Mouse (Mus musculus): Measurements from ENCODE around the gene Adgrl2. TPM values are rescaled to one million over a fixed set of nuclear protein-coding genes. Genes with fewer than 3 reads are reported as not detected.

The Adgrl2 gene
- total RNA-seq, 2 experiments from 2014 or later, result 73.0 to 77.0 TPM

DNA sequence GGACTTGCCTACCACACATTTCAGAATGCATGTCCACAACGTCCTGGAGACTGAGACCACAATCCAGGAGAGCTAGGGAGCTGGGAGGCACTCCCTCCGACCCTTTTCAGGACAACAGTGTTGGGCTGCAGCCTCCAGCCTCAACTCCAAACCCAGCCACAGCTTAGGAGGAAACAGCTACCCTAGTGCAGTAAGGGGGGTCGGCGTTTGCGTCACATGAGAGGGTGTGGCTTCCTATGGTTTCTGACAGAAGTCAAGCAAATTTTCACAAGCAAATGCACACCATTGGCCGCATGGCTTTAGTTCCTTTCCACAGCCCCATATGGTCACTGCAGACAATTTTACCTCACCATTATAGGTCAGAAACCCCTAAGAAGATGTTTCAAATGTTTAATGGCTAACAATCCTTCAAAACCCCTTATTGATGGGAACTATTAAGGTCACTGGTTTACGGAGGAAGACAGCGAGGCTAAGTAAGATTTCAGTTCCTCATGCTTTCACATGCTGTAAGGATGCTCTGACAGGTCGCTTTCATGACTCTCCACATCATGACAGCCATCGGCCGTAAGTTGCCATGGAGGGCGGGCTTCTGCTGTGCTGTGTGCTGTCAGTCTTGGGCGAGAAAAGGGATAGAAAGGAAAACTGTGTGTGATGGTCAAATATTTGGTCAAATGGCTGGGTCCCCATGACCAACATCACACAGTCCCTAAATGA is 94.8 kb downstream of the Adgrl2 start:
- intact Hi-C loops (cut with DNase I), result loop anchor here (5.0 to 10.0 kb wide), 2 partner anchors 92 to 329 kb away; no protein-coding TSS in a partner anchor
- DNase-seq, result no peak

DNA sequence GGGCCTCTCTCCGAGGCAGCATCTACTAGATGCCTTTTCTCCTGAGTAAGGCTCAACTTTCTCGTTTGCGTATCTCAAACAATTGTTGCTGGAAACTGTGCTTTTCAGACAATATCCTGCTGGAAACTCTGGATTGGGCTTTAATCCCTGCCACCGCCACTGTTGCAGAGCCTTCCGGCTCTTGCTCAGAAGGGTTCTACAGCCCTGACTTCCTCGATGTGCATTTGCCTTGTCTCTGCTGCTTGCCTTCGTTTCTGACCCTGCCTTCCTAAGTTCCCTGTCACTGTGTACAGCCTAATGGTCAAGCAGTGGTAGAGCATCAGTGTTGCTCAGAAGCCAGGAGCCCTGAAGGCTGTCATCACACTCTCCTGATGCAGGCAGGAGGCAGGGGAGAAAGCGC is 95.5 kb downstream of the Adgrl2 start:
- intact Hi-C loops (cut with DNase I), result loop anchor here (5.0 to 10.0 kb wide), 2 partner anchors 92 to 330 kb away; no protein-coding TSS in a partner anchor
- DNase-seq, result no peak

DNA sequence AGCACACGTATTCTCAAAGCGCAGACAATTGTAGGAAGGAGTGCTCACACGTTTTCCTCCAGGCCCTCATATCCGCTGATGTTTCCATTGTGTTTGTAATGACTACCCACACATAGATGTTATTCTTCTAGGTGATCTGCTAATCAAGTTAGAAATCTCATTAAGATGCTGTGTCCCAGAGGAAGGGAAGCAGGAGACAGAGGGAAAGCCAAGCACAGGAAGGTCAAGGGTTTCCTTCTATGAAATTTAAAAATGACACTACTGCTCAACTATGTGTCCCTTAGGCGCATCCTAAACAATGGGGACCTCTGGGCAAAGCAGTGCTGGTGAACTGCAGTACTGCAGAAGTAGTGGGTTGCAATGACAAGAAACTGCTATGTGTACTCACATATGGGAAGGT is 102.5 kb downstream of the Adgrl2 start:
- intact Hi-C loops (cut with DNase I), result no loop called here
- no peak for DNase-seq

DNA sequence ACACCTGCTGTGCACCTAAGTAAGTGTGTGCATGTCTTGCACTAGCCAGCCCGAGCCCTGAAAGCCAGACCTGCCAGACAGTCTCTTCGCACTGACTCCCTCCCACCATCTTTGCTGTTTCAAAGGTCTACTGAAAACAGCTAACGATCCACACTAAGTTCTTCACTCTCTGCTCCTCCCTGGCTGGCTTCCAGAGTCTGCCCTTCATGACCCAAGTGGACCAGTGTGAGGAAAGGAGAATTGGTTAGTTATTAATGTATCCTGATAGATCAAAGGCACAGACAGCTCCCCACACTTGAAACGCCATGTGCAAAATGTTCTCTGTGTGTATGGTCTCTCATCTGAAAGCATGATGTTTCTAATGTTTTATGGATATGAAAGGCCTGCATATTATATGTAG is 103.4 kb downstream of the Adgrl2 start:
- no peak for DNase-seq
- intact Hi-C loops (cut with DNase I), result no loop called here

DNA sequence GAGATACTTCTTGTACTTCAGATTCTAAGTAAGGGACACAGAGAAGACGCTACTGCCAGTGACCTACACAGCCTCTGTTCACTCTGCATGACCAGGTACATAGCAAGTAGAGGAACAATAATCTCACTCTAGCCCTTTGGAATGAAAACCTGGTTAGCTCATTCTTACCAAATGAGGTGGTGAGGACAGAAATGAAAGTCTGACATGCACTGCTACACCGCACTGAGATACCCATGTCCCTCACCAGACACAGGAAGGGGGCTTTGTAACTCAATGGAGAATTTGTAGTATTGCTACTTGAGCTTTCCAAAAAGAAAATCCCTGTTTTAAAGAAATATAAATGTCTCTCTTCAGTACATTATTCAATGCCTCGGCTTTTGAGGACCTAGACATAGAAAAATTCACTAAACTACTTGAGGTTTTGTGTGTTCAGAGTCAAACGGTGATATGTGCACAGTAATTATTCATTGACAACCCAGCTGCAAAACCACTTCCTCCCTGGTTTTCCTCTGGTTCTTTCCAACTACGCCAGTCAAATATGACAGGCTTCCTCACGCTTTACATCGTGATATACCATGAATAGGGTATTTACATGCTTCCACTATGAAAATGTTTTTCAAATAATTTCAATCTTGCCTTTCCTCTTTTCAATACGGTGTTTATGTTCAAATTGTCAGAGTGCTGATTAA is 104.2 kb downstream of the Adgrl2 start:
- intact Hi-C loops (cut with DNase I), result no loop called here

DNA sequence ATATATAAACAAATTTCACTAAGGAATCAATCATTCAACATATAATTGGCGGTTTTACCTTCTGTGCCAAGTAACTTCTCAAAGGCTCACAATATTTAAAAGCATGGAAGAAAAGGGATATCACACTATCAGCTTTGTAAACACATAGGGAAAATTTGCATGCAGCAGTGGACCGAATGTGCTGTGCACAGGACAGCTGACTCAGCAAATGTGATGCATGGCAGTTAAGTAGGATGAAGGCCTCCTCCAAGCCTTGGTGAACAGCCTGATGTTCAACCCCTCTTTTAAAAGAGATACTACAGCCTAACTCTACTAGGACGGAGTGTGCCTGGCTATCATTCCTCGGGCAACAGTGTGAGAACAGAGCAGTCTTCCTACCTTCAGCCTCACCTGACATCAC is 105.2 kb downstream of the Adgrl2 start:
- intact Hi-C loops (cut with DNase I), result no loop called here
- DNase-seq, result no peak

More for the DNA sequence above, 104.2 kb downstream of the Adgrl2 start:
- no peak for DNase-seq

DNA sequence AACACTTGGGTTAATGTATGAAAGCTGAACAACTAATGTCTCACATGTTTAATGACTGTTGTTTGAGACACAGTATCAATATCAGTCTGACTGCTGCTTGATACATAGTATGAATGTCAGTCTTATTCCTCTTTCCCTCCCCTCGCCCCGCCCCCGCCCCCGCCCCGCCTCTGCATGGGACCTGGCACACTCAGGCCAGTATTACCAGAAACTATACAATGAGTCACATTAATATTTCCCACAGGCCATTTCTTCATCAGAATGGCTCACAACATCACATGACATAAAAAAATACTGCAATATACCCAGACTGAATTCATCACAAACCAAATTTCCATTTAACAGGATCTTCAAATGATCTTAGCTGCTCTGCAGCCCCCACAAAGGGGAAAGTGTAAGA is 108.9 kb downstream of the Adgrl2 start:
- intact Hi-C loops (cut with DNase I), result no loop called here

DNA sequence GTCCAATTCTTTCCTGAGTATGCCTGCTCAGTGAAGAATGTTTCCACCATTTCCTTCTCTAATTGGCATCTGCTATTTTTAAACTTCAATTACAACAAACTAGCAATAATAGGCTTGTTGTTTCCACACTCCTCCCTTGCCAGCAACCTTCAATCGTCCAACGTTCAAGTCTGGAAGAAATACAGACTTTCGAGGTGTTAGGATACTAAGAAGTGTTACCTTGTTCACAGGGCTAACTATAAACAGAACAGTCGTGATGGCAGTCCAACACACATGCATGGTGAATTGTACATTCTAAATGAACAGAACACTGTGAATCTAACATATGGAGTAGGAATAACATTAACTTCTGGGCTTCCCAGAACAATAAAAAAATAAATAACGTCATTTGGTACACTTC is 117.8 kb downstream of the Adgrl2 start:
- intact Hi-C loops (cut with DNase I), result no loop called here
- no peak for DNase-seq

More for the DNA sequence above, 108.9 kb downstream of the Adgrl2 start:
- no peak for DNase-seq

DNA sequence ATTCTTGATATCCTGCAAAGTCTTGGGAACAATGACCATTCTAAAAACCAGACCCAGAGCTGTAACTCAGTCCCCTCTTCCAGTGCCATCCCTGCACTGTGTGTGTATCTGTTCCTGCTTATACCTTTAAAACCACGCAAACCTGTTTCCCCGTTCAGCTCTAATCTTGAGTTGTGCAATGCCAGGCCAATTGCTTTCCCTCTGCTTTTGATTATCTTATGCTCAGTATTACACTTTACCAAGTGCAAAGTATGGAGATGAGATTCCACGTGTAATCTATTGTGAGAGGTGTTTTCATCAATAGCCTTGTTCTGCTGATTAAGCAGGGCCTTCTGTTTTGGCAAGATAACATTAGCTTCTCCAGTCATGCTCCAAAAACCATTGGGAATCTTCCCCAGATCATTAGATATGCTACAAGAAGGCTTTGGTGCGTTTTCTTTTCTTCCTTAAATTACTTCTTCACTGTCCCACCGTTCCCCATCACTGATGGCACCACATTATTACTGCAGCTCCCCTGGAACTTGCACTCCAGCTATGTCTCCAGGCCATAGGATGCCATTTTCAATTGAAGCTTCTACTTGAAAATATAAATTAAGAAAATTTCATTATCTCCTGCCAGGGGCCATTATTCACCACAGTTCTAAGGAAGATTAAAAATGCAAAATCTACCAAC is 118.4 kb downstream of the Adgrl2 start:
- intact Hi-C loops (cut with DNase I), result no loop called here
- DNase-seq, result no peak

DNA sequence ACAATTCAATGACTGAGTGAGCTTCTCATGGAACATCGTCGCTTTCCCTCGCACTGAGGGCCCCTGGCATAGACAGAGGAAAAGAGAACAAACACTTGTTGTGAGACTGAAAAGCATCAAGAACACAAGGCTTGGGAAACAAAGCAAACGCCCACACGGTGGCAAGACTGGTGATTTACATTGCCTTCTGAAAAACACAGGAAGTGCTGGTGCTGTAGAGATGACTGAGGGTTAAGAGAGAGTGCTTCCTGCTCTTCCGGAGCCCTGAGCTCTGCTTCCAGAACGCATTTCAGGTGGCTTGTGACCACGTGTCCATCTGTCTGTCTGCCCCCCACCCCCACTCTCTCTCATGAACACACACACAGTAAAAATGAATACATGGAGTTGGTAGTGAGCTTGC is 122.7 kb downstream of the Adgrl2 start:
- intact Hi-C loops (cut with DNase I), result no loop called here
- no peak for DNase-seq

DNA sequence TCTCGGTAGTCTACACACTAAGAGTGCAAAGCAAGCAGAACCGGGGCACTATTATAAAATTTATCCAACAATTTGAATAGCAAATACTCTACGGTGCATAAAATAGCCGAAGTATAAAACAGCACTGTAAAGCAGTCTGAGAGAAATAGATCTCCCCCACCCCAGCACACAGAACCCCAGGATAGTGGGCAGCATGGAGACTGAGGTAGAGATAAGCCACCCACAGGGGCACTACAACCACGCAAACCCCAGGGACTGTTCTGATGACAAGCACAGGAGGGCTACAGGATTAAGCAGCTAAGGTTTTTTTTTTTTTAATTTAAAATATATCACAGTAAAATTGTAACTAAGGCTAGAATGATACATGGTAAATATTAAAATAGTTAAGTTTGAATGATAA is 123.7 kb downstream of the Adgrl2 start:
- intact Hi-C loops (cut with DNase I), result no loop called here
- no peak for DNase-seq

DNA sequence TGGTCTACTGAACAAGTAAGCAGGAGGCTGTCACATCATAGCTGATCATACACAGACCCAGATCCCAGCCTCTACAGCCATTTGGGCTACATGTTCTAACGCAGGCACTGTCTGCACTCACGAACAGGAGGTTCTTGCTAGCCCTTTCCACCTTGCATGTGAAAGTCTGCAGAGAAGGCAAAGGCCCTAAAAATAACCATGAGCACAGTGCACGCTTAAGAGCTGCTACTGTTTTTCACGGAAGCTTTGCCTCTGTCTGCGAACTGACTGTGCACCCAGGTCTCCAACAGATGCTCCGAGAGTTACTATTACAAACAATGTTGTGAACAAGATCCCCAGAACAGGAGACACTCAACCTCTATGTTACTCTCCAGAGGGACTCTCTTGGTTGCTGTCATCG is 124.3 kb downstream of the Adgrl2 start:
- DNase-seq, result no peak
- intact Hi-C loops (cut with DNase I), result no loop called here

DNA sequence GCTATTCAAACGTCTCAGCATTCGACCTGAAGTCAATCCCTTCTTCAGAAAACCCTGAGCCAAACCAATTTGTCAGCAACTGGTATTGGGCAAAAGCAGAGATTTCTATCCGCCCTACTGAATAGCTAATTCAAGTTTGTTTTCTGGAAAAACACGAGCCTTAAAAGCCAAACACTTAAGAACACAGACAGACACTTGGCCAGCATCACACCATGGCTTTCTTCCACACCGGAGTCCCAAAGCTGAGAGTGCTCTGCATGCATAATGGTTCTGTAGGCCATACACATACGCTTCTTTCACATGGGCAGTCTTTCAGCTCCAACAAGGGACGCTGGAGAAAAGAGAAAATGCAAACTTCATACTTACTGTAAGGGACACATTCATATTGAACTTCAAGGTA is 125.1 kb downstream of the Adgrl2 start:
- intact Hi-C loops (cut with DNase I), result no loop called here
- DNase-seq, result no peak

DNA sequence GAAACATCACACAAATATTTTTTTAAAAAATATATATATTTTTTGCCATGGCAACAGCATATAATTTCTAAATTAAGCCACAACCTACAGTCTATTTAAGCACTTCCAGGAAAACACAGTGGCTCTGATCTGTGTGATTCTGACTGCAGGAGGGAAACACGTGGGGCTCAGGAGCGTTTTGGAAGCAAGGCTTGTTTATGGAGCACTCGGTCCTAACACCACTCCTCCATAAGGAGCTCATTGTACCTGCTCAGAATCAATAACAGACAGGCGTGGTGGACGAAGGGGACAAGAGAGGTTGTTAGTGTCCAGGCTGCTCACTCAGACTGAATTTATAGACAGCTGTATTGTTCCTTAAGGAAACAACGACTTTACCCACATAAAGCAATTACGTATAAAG is 128.5 kb downstream of the Adgrl2 start:
- intact Hi-C loops (cut with DNase I), result no loop called here
- DNase-seq, result no peak

DNA sequence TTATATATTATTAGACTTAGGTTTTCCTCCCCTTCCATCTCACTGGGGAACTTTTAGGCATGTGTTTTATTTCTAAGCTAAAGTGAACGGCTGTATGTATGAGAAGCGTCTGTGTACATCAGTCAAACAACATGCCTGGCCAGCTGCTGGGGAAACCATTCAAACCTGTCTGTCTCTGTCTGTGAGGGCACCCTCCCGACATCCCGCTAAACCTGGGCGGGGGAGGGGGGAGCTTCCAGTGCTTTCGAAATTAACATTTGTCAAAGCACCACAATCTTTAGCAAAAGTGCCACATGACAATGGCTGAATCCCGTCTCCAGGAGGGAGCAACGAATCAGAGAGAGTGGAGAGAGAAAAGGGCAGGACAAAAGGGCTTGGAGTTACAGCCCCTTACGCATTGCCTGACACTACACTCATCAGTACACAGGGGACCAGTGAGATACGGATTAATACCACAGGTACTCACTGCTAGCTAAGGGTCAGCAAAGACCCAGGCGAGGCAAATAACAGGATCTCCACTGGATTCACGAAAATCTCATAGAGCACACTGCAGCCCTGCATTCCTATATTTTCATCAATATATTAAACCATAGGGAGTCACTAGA is 135.9 kb downstream of the Adgrl2 start:
- intact Hi-C loops (cut with DNase I), result loop anchor here (5.0 kb wide), 1 partner anchor 133 kb away; no protein-coding TSS in a partner anchor
- no peak for DNase-seq

DNA sequence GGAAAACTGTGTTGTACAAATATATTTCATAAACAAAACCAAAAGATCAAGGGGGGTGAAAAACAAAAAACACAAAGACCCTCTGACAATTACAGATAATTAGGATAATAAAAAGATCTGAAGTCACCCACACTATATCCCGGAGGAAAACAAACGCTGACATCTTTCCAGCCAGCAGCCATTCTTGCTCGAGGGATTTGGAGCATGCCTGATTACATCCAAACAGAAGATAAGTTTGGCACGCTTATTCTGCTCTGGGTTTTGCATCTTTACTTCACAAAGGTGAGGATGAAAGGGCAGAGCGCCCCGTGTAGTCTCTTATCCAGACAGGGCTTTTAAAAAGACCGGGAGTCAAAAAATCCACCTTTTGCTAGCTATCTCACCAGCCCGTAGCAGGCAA is 137.0 kb downstream of the Adgrl2 start:
- DNase-seq, result no peak
- intact Hi-C loops (cut with DNase I), result loop anchor here (5.0 kb wide), 1 partner anchor 134 kb away; no protein-coding TSS in a partner anchor

DNA sequence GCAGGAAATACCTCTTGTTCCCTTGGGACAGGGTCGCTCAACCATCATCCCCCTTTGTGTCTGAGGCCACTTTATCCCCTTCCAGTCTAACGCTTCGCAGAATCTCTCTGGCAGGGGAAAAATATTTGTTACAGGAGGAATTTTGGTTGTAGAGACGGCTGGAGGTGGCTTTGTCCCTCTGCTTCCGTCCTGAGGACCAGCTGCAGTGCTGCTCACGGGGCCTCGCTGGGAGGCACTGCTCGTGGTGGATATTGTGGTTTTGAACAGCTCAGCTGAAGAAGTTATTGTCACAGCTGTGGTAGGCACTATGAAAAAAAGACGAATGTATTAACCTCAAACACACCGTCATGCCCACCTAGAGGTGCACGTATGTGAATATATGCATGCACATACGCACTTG is 137.8 kb downstream of the Adgrl2 start:
- intact Hi-C loops (cut with DNase I), result loop anchor here (5.0 kb wide), 1 partner anchor 135 kb away; no protein-coding TSS in a partner anchor
- DNase-seq, result no peak

DNA sequence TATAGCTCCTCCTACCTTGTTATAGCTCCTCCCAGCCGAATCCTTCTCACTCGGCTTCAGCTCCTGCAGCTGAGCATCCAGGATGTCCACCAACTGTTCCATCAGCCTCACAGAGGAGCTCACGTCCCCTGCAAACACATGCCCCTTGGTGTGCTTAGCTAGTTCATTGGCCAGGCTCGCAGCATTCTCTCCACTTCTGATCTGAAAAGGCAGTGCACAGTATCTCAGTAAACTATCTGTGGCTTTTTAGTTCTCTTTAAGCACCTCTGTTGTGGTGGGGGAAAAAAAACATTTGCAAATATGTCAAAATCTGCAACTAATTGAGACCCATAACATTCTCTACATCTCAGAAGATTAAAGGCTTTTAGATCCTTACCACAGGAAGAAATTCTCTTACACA is 139.5 kb downstream of the Adgrl2 start:
- DNase-seq, result no peak
- intact Hi-C loops (cut with DNase I), result loop anchor here (5.0 kb wide), 1 partner anchor 136 kb away; no protein-coding TSS in a partner anchor

DNA sequence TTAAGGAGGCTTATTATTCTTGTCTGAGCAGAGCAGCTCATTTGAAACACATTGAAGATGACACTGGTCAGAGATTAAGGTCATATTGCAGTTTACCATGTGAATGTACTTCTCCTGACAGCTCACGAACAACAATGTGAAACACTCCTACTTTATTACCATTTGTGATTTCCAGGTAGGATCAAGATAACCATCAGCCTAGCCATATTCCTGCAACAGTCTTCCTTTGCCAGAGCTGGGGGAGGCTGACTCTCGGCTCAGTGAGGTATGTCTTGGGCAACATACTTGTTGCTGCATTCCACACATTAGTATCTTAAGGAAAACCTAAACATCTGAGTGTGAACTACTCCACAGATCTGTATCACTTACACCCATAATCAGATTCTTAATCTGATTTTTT is 142.0 kb downstream of the Adgrl2 start:
- intact Hi-C loops (cut with DNase I), result no loop called here
- no peak for DNase-seq

DNA sequence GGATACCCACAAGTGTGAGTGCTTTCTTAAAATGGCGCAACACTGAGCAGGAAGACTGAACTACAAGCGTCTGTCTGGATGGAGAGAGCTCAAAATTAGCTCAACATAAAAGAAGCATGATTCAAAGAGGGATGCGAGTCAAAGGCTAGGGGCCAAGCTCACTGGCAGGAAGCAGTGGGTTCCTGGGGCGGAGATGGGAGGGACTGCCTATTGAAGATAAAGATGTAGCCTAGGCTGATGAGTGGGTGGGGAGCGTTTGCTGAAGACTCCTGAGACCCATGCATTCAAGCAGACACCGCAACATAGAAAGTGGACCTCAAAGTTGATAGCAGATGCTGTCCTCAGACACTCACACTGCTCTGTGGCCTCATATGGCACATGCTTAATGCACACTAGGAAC is 146.2 kb downstream of the Adgrl2 start:
- intact Hi-C loops (cut with DNase I), result no loop called here

DNA sequence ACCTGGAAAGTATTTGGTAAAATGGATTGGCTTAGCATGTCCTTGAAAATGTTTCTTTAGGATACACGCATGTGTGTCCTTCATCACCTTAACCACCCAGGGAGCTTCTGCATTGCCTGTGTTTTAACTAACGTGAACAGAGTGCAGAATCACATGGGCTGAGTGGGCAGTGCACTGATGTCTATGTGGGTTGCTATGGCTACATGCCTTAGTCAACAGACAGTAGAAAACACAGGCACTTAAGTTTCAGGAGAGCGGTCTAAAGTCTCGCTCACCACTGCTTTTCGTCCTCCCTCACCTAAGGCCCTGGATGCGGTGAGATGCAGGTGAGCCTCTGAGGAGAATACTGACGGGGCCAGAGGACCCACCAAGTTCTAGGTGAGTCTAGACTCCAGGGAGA is 147.8 kb downstream of the Adgrl2 start:
- no peak for DNase-seq
- intact Hi-C loops (cut with DNase I), result no loop called here

More for the DNA sequence above, 146.2 kb downstream of the Adgrl2 start:
- no peak for DNase-seq

Data from heart, postnatal 14 days (tissue).